Comparison of ENCODE assay signal across 10 mouse cellular contexts in genomic region chr11:57445237-57445962, GRCm38 (mm10).
DNase-seq lines count a peak whose midpoint lies in the region; TF ChIP-seq lines count a peak whose summit lies in the region.
"Had no signal": no experiment of that assay in that cellular context is flagged by ENCODE, and none has a peak within 500 bp of the region (broad histone marks: within the 10 kb centered on the region; RNA-seq: fewer than 3 reads in every experiment).

No protein-coding gene starts in this region.

- TF ChIP-seq CTCF in spleen, adult 2 months (IDR thresholded peaks at IDR 0.05; ENCODE audit: extremely low read depth, insufficient read depth, insufficient read length, insufficient replicate concordance): no peak
- TF ChIP-seq CTCF in small intestine, adult 2 months (IDR thresholded peaks at IDR 0.05; ENCODE audit: extremely low read depth, insufficient read length, insufficient replicate concordance, low read depth, low read length): no peak

- TF ChIP-seq POLR2A in spleen, adult 2 months (IDR thresholded peaks at IDR 0.05; ENCODE audit: low read depth, low read length): no peak
- TF ChIP-seq POLR2A in small intestine, adult 2 months (IDR thresholded peaks at IDR 0.05; ENCODE audit: low read depth, low read length): no peak

- WGBS in spleen, adult 2 months: 7% methylated on average over 6 of the region's 6 CpGs
- WGBS in small intestine, adult 2 months: 33% methylated on average over 6 of the region's 6 CpGs

- no peaks in the 10 kb centered on the region for H3K27me3 ChIP-seq in spleen, adult 2 months (ENCODE audit: control insufficient read depth, insufficient read depth, low read length)
- no peaks in the 10 kb centered on the region for H3K27me3 ChIP-seq in small intestine, adult 2 months (ENCODE audit: control insufficient read depth, insufficient read depth, low read length)
- H3K27me3 ChIP-seq: forebrain, embryonic 13.5 days had no signal

- H3K4me1 ChIP-seq in spleen, adult 2 months (ENCODE audit: control insufficient read depth, insufficient read depth, insufficient read length): no peaks in the 10 kb centered on the region; the same call in 1 of the 2 replicates
- no peaks in the 10 kb centered on the region for H3K4me1 ChIP-seq in small intestine, adult 2 months (ENCODE audit: control insufficient read depth, insufficient read depth, insufficient read length, low read length)
- H3K4me1 ChIP-seq: forebrain, embryonic 13.5 days had no signal

- H3K4me3 ChIP-seq in spleen, adult 2 months (ENCODE audit: extremely low read depth, insufficient read depth, insufficient read length): no peak overlapping the region; the same call in 1 of the 2 replicates
- H3K4me3 ChIP-seq in small intestine, adult 2 months (ENCODE audit: low read depth, low read length): no peak overlapping the region
- H3K4me3 ChIP-seq: forebrain, embryonic 13.5 days had no signal

- DNase-seq in spleen, adult 2 months (ENCODE audit: low read depth in 1 of 2, low spot score in 2 of 2): peak; percentile 5 to 67
- no peak for DNase-seq in spleen, postnatal 10 days (ENCODE audit: low spot score in 2 of 2)
- peak; percentile 29 for DNase-seq in adipocyte (ENCODE audit: low spot score)
- DNase-seq in lung, adult 18-20 months: peak; percentile 14 to 56
- no peak for DNase-seq in adrenal gland, postnatal 10 days
- no peak for DNase-seq in gastrocnemius, postnatal 25 days
- no peak for DNase-seq in urinary bladder, postnatal 4 days (ENCODE audit: low spot score in 2 of 2)

- no peaks in the 10 kb centered on the region for H3K36me3 ChIP-seq in spleen, adult 2 months (ENCODE audit: control insufficient read depth, insufficient read depth, low read length)
- H3K36me3 ChIP-seq in small intestine, adult 2 months (ENCODE audit: control insufficient read depth, insufficient read depth, low read length): no peaks in the 10 kb centered on the region

- peak overlapping the region; percentile 57 for H3K27ac ChIP-seq in spleen, adult 2 months (ENCODE audit: insufficient read depth, low read length)
- peak overlapping the region; percentile 21 for H3K27ac ChIP-seq in small intestine, adult 2 months (ENCODE audit: insufficient read depth, low read depth, low read length)
- H3K27ac ChIP-seq: forebrain, embryonic 13.5 days; kidney, postnatal 0 days had no signal

Comparison
In these comparisons a context has a peak if more than half of its experiments do, and no peak if none do; other contexts are left out.
1. DNase-seq: peak in spleen, adult 2 months (2 of 2), adipocyte (single experiment) and lung, adult 18-20 months (2 of 2); none in spleen, postnatal 10 days (0 of 2), adrenal gland, postnatal 10 days (single experiment), gastrocnemius, postnatal 25 days (single experiment) and urinary bladder, postnatal 4 days (0 of 2).